Mouse (Mus musculus): ENCODE measurements around the gene Ttc34. TPM values are rescaled to one million over a fixed set of nuclear protein-coding genes. Genes with fewer than 3 reads are reported as not detected.

Ttc34 gene
- polyA plus RNA-seq (2014; fragmentation: Nextera tagmentation; extraction: Ambion mirVana): 0.22 and 0.45 TPM in 2 replicates

- DNase-seq (ENCODE audit: low spot score) (no peak), ATAC-seq (ENCODE audit: low read depth) (no peak; the same call in 1 of the 2 replicates)
- no peak within 1 kb of the TSS for H3K4me3 ChIP-seq (ENCODE audit: low read depth, low read length)
- H3K36me3 ChIP-seq (ENCODE audit: control insufficient read depth, insufficient read depth, low read length): no peaks in the 10 kb centered on the region
- no peaks in the 10 kb centered on the region for H3K9me3 ChIP-seq (ENCODE audit: control insufficient read depth, low read length)
- no peaks in the 10 kb centered on the region for H3K4me1 ChIP-seq (ENCODE audit: control insufficient read depth, insufficient read depth, low read length)
- WGBS: 40% methylated on average over 2 of the region's 2 CpGs
- no peaks in the 10 kb centered on the region for H3K27me3 ChIP-seq (replicated peaks; ENCODE audit: control insufficient read depth, insufficient read depth, low read length)
- H3K4me2 ChIP-seq (ENCODE audit: low read depth, low read length): no peak within 1 kb of the TSS
- no peak within 1 kb of the TSS for H3K27ac ChIP-seq (replicated peaks; ENCODE audit: low read depth, low read length)
- no peak within 1 kb of the TSS for H3K9ac ChIP-seq (ENCODE audit: low read depth, low read length)
Measured at GRCm38 (mm10) chr4:154837170-154837569, at the start of gene Ttc34. Ttc34 (plus strand) TSS chr4:154837459.

GRCm38 (mm10) chr4:154787960-154788702, 49.1 kb upstream of the Ttc34 start:
- no peaks in the 10 kb centered on the region for H3K9me3 ChIP-seq (ENCODE audit: control insufficient read depth, low read length)
- H3K27me3 ChIP-seq (replicated peaks; ENCODE audit: control insufficient read depth, insufficient read depth, low read length): no peaks in the 10 kb centered on the region
- DNase-seq (ENCODE audit: low spot score) (peak; percentile 76), ATAC-seq (ENCODE audit: low read depth) (peak; percentile 19; the same call in 1 of the 2 replicates)
- no peaks in the 10 kb centered on the region for H3K36me3 ChIP-seq (ENCODE audit: control insufficient read depth, insufficient read depth, low read length)
- 0 out of 2 replicates have a peak overlapping the region, but pooled peaks have one; percentile 36 for H3K9ac ChIP-seq (ENCODE audit: low read depth, low read length)
- H3K4me2 ChIP-seq (ENCODE audit: low read depth, low read length): no peak overlapping the region
- H3K4me3 ChIP-seq (ENCODE audit: low read depth, low read length): no peak overlapping the region
- H3K4me1 ChIP-seq (ENCODE audit: control insufficient read depth, insufficient read depth, low read length): peaks cover 22% of the 10 kb centered on the region
- 38% methylated on average over 13 of the region's 13 CpGs for WGBS
- peak overlapping the region; percentile 69 for H3K27ac ChIP-seq (replicated peaks; ENCODE audit: low read depth, low read length)

- Histone ChIP-seq H3K9ac (ENCODE audit: low read depth, low read length) (no peak overlapping the region), H3K36me3 (ENCODE audit: control insufficient read depth, insufficient read depth, low read length) (no peaks in the 10 kb centered on the region), H3K27me3 (replicated peaks; ENCODE audit: control insufficient read depth, insufficient read depth, low read length) (no peaks in the 10 kb centered on the region), H3K4me1 (ENCODE audit: control insufficient read depth, insufficient read depth, low read length) (peaks cover 18% of the 10 kb centered on the region), H3K9me3 (ENCODE audit: control insufficient read depth, low read length) (no peaks in the 10 kb centered on the region), H3K27ac (replicated peaks; ENCODE audit: low read depth, low read length) (no peak overlapping the region), H3K4me2 (ENCODE audit: low read depth, low read length) (no peak overlapping the region), H3K4me3 (ENCODE audit: low read depth, low read length) (no peak overlapping the region)
- ATAC-seq (ENCODE audit: low read depth) (no peak), DNase-seq (ENCODE audit: low spot score) (no peak)
- 79% methylated on average over 7 of the region's 7 CpGs for WGBS
Measured at GRCm38 (mm10) chr4:154791894-154792293, 45.4 kb upstream of the Ttc34 start.

GRCm38 (mm10) chr4:154793499-154793898, 43.8 kb upstream of the Ttc34 start:
- Histone ChIP-seq H3K36me3 (ENCODE audit: control insufficient read depth, insufficient read depth, low read length) (no peaks in the 10 kb centered on the region), H3K4me2 (ENCODE audit: low read depth, low read length) (no peak overlapping the region), H3K27me3 (replicated peaks; ENCODE audit: control insufficient read depth, insufficient read depth, low read length) (no peaks in the 10 kb centered on the region), H3K9ac (ENCODE audit: low read depth, low read length) (no peak overlapping the region), H3K4me1 (ENCODE audit: control insufficient read depth, insufficient read depth, low read length) (peaks cover 6% of the 10 kb centered on the region), H3K27ac (replicated peaks; ENCODE audit: low read depth, low read length) (no peak overlapping the region), H3K9me3 (ENCODE audit: control insufficient read depth, low read length) (no peaks in the 10 kb centered on the region), H3K4me3 (ENCODE audit: low read depth, low read length) (no peak overlapping the region)
- ATAC-seq (ENCODE audit: low read depth) (no peak), DNase-seq (ENCODE audit: low spot score) (no peak)
- 50% methylated on average over 7 of the region's 7 CpGs for WGBS

GRCm38 (mm10) chr4:154797834-154798233, 39.4 kb upstream of the Ttc34 start:
- Histone ChIP-seq H3K4me3 (ENCODE audit: low read depth, low read length) (no peak overlapping the region), H3K27me3 (replicated peaks; ENCODE audit: control insufficient read depth, insufficient read depth, low read length) (peaks cover 9% of the 10 kb centered on the region), H3K9ac (ENCODE audit: low read depth, low read length) (no peak overlapping the region), H3K4me1 (ENCODE audit: control insufficient read depth, insufficient read depth, low read length) (peaks cover 13% of the 10 kb centered on the region), H3K9me3 (ENCODE audit: control insufficient read depth, low read length) (no peaks in the 10 kb centered on the region), H3K36me3 (ENCODE audit: control insufficient read depth, insufficient read depth, low read length) (no peaks in the 10 kb centered on the region), H3K4me2 (ENCODE audit: low read depth, low read length) (no peak overlapping the region), H3K27ac (replicated peaks; ENCODE audit: low read depth, low read length) (no peak overlapping the region)
- WGBS: 8% methylated on average over 4 of the region's 4 CpGs
- peak; percentile 69 for DNase-seq (ENCODE audit: low spot score)
- ATAC-seq (ENCODE audit: low read depth): no peak

GRCm38 (mm10) chr4:154800543-154800942, 36.7 kb upstream of the Ttc34 start:
- peaks cover 15% of the 10 kb centered on the region for H3K4me1 ChIP-seq (ENCODE audit: control insufficient read depth, insufficient read depth, low read length)
- ATAC-seq (ENCODE audit: low read depth) (no peak), DNase-seq (ENCODE audit: low spot score) (no peak)
- WGBS: 62% methylated on average over 5 of the region's 5 CpGs
- no peaks in the 10 kb centered on the region for H3K9me3 ChIP-seq (ENCODE audit: control insufficient read depth, low read length)
- H3K27me3 ChIP-seq (replicated peaks; ENCODE audit: control insufficient read depth, insufficient read depth, low read length): peaks cover 9% of the 10 kb centered on the region
- no peak overlapping the region for H3K4me2 ChIP-seq (ENCODE audit: low read depth, low read length)
- no peak overlapping the region for H3K9ac ChIP-seq (ENCODE audit: low read depth, low read length)
- H3K4me3 ChIP-seq (ENCODE audit: low read depth, low read length): no peak overlapping the region
- H3K36me3 ChIP-seq (ENCODE audit: control insufficient read depth, insufficient read depth, low read length): no peaks in the 10 kb centered on the region
- H3K27ac ChIP-seq (replicated peaks; ENCODE audit: low read depth, low read length): no peak overlapping the region

GRCm38 (mm10) chr4:154802210-154802609, 35.0 kb upstream of the Ttc34 start:
- DNase-seq (ENCODE audit: low spot score): peak; percentile 82
- Histone ChIP-seq H3K36me3 (ENCODE audit: control insufficient read depth, insufficient read depth, low read length) (no peaks in the 10 kb centered on the region), H3K27ac (replicated peaks; ENCODE audit: low read depth, low read length) (peak overlapping the region; percentile 66), H3K4me1 (ENCODE audit: control insufficient read depth, insufficient read depth, low read length) (peaks cover 15% of the 10 kb centered on the region), H3K9ac (ENCODE audit: low read depth, low read length) (peak overlapping the region; percentile 26; the same call in 1 of the 2 replicates), H3K4me3 (ENCODE audit: low read depth, low read length) (no peak overlapping the region; the same call in 1 of the 2 replicates), H3K9me3 (ENCODE audit: control insufficient read depth, low read length) (no peaks in the 10 kb centered on the region), H3K4me2 (ENCODE audit: low read depth, low read length) (peak overlapping the region; percentile 38), H3K27me3 (replicated peaks; ENCODE audit: control insufficient read depth, insufficient read depth, low read length) (peaks cover 9% of the 10 kb centered on the region)
- 2% methylated on average over 26 of the region's 26 CpGs for WGBS
- ATAC-seq (ENCODE audit: low read depth): peak; percentile 81

GRCm38 (mm10) chr4:154825662-154826061, 11.6 kb upstream of the Ttc34 start:
- H3K4me1 ChIP-seq (ENCODE audit: control insufficient read depth, insufficient read depth, low read length): no peaks in the 10 kb centered on the region
- H3K4me3 ChIP-seq (ENCODE audit: low read depth, low read length): no peak overlapping the region
- no peaks in the 10 kb centered on the region for H3K9me3 ChIP-seq (ENCODE audit: control insufficient read depth, low read length)
- ATAC-seq (ENCODE audit: low read depth) (peak; percentile 64), DNase-seq (ENCODE audit: low spot score) (peak; percentile 50)
- H3K4me2 ChIP-seq (ENCODE audit: low read depth, low read length): no peak overlapping the region
- H3K9ac ChIP-seq (ENCODE audit: low read depth, low read length): no peak overlapping the region
- no peaks in the 10 kb centered on the region for H3K36me3 ChIP-seq (ENCODE audit: control insufficient read depth, insufficient read depth, low read length)
- H3K27ac ChIP-seq (replicated peaks; ENCODE audit: low read depth, low read length): no peak overlapping the region
- no peaks in the 10 kb centered on the region for H3K27me3 ChIP-seq (replicated peaks; ENCODE audit: control insufficient read depth, insufficient read depth, low read length)
- WGBS: 32% methylated on average over 6 of the region's 6 CpGs

- DNase-seq (ENCODE audit: low spot score) (no peak), ATAC-seq (ENCODE audit: low read depth) (0 out of 2 replicates have a peak, but pooled peaks have one; percentile 6)
- 42% methylated on average over 7 of the region's 7 CpGs for WGBS
- no peak overlapping the region for H3K4me2 ChIP-seq (ENCODE audit: low read depth, low read length)
- no peaks in the 10 kb centered on the region for H3K36me3 ChIP-seq (ENCODE audit: control insufficient read depth, insufficient read depth, low read length)
- H3K27ac ChIP-seq (replicated peaks; ENCODE audit: low read depth, low read length): no peak overlapping the region
- no peak overlapping the region for H3K9ac ChIP-seq (ENCODE audit: low read depth, low read length)
- no peak overlapping the region for H3K4me3 ChIP-seq (ENCODE audit: low read depth, low read length)
- H3K9me3 ChIP-seq (ENCODE audit: control insufficient read depth, low read length): no peaks in the 10 kb centered on the region
- no peaks in the 10 kb centered on the region for H3K4me1 ChIP-seq (ENCODE audit: control insufficient read depth, insufficient read depth, low read length)
- H3K27me3 ChIP-seq (replicated peaks; ENCODE audit: control insufficient read depth, insufficient read depth, low read length): no peaks in the 10 kb centered on the region
Measured at GRCm38 (mm10) chr4:154826224-154826623, 11.0 kb upstream of the Ttc34 start.

Data from embryonic facial prominence, embryonic 14.5 days (tissue).